Mouse (Mus musculus) right cerebral cortex, postnatal 36 days (tissue): ENCODE results near the gene Uap1l1.

Experiments used
- DNase-seq, 2 experiments: peaks; one replicate each; pipeline ENCODE4 v3.0.0; 2022; ENCODE audit warnings: low spot score in 2 of 2, mixed read lengths in 1 of 2

The Uap1l1 gene

DNA sequence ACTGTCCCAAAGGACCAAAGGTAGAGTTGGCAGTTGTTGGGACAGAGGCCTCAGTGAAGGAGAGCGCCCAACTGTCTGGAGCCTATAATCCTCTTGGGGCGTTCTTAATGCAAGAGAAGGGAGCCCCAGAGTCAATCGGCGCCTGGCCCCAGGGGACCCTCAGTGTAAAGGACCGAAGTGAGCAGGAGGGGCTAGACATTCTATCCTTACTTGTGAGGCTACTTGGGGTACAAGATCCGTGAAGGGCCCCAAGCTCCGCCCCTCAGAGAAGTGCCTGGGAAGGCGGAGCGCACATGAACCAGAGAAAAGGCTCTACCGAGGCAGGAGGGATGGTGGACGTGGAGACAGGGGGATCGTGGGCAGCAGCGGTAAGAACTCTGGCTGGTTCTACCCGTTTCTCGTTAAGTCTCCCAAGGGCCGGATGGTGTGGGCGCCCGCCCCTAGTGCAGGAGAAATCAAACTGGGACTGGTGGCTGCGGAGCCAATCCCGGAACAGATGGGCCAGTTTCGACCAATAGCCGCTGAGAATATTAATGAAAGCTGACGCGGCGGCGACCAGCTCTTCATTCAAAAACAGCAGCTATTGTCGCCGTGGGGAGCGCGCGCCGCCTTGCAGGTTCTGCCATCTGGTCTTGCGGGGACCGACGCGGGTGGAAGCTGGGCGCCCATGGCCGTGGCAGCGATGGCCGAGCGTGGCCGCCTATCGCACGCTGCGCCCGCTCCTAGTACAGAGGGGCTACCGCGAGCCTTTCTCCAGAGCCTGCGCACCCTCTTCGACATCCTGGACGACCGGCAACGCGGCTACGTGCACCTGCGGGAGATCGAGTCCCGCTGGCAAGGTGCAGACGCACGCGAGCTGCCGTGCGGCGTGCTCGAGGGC is 6.5 kb upstream of the Uap1l1 start, which contains the start of gene Sapcd2:
Gene Sapcd2, plus strand, starts transcription at position 558 of the 880 bp plus-strand sequence.
- DNase-seq = peak; percentile 85 to 92

DNA sequence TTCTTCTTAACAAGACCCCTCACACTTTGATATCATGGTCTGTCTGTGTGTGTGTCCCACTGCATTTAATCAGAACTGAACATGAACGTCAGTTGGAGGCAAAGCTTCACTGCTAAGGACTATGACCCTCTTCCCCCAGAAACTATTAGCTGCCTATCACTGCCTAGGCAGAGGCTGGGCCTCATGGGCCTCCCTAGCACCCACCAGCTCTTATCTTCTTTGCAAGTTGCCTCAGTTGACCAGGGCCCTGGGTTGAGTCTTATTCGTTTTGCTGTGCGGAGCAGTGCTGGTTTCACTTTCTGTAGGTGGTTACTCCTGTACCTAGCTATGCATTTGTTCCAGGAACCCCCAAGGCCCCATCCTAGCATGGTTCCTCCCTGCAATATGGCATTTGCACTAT is 4.5 kb upstream of the Uap1l1 start:
- DNase-seq = no peak

DNA sequence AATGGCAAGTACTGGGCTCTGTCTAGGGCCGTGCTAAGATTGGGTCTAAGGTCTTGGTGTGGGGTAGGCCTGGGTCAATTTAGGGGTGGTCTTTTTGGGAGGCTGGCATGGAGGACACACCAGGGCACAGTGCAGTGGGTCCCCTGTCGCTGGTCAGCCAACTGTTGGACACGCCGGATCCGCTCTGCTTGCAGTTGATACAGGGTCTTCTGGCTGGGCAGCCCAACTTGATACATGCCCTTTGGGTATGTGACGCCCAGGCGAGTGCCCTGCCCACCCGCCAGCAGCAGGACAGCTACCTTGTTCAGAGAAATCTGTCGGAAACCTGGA is 756 bp downstream of the Uap1l1 start:
- no peak for DNase-seq

DNA sequence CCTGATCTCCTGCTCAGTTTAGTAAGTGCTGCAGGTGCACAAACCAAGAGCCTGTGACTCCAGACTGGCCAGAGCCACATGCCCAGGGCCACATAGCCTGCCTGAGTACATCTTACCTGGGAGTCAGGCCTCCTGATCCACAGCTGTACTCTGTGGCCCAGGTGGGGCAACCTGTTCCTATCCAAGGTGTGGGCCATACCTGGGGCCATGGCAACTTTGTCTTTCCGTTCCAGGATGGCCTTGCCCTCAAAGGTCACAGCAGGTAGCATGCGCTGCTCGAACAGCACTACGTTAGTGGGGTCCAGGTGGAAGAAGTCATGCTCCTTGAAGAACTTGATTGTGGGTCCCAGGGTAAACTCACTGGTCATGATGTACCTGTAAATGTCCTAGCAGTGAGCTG is 1.2 kb downstream of the Uap1l1 start:
- no peak for DNase-seq

DNA sequence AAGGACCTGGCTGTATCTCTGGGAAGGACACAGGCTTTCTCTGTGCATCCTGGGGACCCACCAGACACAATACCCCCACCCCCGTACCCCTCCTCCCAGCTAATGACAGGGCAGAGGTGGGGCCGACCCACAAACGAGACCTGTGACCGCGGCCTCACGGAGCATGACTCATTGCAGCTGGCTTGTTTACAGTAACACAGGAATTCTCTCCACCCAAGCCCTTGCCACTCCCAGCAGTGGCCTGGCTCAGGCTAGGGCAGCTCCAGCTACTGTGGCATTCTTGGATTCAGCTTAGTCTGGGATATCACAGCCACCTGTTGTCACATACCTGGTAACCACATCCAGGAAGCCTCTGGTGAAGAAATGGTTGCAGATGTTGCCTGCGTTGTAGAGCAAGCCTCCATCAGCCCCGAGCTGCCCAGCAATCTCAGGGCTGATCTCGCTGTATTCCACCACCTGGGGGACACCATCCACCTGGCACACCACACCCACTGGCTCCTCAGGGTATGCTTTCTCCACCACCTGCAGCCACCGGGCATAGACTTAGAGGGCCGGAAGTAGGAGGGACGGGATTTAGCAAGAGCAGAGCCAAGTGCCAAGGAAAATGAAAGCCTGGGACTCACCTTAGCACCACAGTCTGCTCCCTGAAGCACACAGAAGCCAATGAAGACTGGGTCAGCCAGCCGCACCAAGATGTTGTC is 1.9 kb downstream of the Uap1l1 start:
- DNase-seq = no peak

DNA sequence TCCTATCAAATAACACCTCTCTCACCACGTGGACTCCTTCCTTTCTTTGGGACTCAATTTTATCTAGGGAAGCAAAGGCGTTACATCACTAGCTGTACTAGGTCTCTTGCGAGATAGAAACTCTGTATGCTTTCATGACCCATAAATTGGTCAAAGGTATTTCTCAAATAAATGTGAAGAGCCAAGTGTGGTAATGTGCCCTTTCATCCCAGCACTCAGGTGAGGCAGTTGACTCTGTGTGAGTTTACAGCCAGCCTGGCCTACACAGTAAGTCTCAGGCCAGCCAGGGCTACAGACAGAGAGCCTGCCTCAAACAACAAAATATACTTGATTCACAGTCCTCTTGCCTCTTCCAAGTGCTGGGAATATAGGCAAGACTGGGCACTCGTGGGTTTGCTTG is 5.6 kb downstream of the Uap1l1 start:
- no peak for DNase-seq

DNA sequence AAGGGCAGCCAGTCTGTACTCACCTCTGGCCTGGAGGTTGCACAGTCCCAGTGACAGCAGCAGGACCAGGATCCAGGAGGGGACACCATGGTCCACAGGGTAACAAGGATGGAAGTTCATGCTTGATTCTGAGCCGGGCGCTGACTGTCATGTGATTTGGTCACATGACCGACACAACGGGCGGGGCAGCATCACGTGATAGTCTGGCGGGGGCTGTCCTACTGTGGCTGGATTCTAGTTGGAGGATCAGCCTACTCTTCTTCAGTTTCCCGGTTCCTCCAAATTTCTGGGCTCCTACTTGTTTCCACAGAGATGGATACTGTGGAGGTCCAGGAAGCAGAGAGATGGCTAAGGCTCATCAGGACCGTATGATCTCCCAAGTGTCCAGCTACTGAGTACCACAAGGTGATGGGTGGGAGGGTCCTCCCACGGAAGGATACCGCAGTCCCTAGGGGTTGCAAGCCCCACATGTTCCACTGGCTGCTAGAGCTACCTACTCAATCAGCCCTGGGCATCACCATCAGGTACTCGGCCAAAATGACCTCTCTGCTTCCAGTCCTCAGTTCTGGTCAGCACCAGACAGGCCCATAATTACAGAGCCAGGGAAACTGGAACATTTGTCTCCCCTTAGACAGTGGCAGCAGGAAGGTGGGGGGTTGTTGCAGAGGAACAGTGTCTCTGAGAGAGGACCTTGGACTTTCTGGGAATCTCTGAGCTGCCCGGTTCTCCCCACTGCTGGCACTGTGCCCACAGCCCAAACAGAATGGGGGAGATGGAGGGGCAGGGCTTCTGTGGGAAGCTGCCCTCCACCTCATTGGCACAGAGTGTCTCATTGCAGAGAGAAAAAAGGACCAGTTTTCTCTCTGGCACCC is 9.0 kb downstream of the Uap1l1 start, which contains the start of gene Dpp7:
Gene Dpp7, minus strand, starts transcription at position 152 of the 872 bp plus-strand sequence.
- peak; percentile 73 to 79 for DNase-seq

DNA sequence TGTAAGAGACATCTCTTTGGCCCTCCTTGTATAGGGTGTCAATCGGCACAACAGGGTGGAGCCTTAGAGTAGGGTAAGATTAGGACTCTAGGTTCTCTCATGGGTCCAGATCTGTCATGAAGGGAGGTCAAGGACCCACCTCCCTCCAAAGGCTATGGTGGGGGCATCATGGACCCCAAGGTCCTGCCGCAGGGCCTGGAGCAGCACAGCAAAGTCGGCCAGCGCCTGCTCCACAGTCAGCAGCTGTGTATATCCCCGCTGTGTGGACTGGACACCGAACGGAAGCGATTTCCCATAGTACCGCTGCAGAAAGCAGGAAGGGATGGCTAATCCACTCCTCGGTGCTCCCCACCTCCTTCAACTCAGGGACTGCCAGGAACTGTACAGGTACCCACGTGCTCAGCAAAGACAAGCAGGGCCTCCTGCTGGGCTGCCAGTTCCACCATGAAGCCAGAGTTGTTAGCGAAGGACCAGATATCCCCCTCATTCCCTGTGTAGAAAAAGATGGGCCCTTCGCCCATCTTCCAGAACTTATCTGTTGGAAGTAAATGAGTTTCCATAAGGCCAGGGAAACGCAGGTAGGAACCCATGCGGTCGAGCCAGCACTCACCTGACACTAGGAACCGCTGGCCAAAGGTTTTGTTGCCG is 9.9 kb downstream of the Uap1l1 start:
- DNase-seq = no peak

DNA sequence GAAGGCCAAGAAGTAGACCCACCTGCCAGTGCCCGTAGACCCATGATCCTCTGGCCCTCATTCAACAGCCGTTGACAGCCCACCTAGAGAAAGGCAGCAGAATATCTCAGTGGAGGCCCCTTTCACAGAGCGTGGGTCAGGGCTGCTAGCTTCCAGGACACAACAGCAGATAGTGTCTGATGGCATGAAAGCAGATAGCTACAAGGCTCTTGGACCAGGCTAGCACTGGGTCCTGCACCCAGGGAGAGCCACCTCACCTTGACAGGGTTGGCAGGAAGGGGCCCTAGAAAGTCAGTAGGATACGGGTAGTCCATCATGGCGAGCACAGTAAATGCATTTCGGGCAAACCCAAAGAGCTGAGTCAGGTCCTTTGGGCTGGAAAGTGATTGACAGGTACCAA is 11.3 kb downstream of the Uap1l1 start:
- no peak for DNase-seq

DNA sequence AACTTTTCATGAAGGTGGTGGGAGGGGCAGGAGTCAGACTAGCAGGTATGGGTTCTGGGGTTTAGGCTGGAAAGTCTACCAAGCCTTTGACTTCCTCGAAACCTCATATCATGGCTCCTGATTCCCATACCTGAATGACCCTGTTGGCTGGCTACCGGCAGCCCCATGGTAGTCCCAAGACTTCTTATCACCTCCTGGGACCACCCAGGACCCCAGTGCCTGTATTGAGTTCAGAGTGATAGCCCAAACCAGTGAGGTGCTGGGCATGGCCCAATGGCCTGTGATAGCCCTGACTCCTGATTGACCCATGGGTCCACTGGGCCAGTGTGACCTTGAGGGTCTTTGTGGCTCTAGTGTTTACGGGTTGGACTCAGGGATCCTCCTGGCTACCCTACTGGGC is 14.8 kb downstream of the Uap1l1 start:
- DNase-seq = no peak

DNA sequence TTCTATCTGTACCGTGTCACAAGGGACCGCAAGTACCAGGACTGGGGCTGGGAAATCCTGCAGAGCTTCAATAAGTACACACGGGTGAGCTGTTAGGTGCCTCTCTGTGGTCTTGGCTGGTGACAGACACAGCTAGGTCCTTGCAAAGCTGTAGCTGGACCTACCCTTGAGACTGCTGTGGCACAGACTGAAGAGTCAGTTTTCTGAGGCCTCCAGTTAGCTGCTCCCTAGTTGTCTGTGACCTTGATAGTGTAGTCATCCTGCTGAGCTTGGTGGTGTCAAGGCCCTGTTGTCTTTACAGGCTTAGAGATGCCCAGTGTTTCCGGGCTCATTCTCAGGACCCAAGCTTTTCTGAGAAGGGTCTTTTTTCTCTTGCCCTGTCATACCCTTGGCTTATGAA is 16.0 kb downstream of the Uap1l1 start:
- no peak for DNase-seq

DNA sequence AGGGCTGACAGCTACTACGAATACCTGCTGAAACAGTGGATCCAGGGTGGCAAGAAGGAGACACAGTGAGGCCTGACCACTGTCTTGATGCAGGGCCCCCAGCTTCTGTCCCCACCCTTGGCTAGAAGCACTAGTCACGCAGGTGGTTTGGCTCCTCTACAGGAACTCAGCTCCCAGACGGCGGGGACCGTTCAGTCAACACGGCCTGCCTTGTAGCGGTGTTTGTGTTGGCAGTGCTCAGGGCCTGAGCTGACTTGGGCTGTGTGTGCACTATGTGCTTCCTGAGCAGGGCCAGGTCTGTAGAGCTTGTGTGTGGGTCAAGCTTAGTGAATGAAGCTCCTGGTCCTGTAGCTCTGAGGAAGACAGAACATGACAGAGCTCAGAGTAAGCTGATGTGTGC is 17.3 kb downstream of the Uap1l1 start:
- no peak for DNase-seq

DNA sequence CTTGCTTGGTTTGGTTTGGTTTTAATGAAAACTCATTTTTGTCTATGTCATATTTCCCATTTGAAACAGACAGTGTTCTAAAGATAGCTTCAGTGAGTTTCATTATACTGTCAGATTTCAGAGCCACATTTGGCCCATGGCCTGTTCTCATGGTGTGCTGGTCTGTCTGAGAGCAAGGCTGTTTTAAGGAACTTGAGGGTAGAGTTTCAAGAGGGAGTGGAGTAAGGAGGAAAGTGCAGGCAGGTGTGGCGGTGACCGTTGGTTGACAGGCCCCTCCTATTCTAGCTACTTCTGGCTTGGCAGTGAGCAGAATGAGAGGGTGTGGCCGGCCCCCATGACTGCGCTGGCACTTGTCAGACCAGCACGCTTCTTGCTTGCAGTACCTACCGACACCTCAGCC is 27.2 kb downstream of the Uap1l1 start:
- no peak for DNase-seq

DNA sequence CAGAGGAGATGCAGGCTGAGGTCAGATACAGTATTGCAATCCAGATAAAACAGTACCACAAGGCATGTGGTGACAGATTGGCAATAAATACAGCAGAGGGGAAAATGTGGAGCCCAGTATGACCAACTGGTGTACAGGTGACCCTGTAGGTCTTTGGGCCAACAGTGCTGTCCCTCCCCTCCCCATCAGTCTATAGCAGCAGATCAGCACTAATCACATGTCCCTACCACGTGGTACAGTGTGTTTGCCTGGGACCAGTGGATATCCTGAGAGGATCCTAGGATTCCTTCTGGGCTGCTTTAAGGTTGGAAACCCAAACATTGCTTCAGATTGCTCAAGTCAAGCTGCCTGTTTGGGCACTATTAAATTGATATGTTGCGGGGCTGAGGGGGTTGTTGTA is 31.9 kb downstream of the Uap1l1 start:
- DNase-seq = no peak

DNA sequence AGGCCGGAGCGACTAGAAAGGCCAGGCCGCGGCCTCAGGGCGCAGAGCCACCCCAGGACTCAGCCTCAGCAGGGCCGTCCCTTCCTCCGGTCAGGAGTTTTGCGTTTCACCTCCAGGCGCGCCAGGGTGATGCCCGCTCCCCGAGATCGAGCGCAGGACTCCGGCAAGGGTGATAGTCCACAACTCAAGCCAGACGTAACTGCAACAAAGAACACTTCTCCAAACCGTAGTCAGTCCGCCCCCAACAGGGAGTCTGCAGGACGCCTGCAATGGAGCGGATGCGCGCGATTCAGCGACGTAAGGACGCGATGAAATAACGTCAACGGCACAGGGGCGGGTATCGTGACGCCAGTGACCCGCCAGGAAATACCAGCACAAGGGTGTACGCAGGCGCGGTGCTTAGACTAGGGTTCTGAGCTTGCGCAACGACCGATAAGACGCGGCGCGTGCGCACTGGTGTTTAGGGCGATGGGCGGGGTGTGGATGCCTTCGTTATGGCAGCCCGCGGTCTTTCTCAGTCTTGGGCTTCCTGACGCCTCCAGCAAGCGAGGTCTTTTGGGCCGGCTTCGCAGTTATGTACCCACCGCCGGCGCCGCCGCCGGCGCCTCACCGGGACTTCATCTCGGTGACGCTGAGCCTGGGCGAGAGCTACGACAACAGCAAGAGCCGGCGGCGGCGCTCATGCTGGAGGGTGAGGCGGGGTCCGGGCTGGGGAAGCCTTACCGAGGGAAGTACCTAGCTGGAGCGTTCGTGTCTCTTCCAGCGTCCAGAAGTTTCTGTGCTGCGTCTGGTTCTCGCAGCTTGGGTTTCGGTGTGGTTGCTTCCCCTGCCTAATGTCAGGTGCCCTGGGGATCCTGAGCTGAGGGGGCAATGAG is 33.0 kb downstream of the Uap1l1 start, which contains the start of gene Man1b1:
Gene Man1b1, plus strand, starts transcription at position 53 of the 875 bp plus-strand sequence.
- peak; percentile 99 for DNase-seq

DNA sequence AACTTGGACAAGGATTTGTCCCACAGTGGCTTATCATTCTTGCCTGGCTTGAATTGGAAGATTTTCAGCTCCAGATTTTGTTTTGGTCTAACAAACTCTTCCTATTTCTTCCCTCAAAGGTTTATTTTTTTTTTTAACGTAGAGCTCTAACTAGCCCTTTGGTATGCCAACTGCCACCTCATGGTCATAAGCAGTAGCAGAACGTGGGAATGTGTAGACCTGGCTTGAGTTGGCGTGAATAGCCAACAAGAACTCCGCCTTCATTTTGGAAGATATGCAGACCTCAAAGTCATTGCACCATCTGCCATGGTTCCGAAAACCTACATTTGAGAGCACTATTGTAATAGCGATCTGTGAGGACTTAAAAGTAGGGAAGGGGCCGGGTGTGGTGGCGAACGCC is 34.0 kb downstream of the Uap1l1 start:
- no peak for DNase-seq

DNA sequence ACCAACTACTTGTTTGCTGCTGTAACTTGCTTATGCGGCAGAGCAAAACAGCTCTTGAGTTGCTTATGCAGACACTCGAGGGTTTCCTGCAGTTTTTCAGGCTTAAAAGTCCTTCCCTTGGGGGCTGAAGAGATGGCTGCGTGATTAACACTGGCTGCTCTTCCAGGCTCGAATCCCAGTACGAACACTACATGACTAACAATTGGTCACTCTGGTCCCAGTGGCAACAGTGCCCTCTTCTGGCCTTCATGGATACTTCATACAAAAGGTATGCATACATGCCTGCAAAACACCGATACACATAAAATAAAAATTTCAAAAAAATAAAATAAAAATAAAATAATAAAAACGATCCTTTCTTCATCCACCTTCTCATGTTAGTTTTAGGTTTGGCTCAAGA is 37.0 kb downstream of the Uap1l1 start:
- no peak for DNase-seq

DNA sequence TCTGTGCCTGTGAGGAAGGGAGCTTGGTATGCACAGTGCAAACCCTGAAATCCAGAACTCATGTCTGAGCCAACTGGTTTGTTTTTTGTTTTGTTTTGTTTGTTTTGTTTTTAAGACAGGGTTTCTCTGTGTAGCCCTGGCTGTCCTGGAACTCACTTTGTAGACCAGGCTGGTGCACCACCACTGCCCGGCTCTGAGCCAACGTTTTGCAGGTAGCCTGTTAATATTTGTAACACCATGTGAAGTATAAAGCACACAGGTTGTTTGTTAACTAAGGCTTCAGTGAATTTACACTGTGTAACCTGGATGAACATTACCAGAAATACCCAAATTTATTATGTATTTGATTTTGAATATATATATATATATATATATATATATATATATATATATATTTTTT is 39.4 kb downstream of the Uap1l1 start:
- DNase-seq = no peak

DNA sequence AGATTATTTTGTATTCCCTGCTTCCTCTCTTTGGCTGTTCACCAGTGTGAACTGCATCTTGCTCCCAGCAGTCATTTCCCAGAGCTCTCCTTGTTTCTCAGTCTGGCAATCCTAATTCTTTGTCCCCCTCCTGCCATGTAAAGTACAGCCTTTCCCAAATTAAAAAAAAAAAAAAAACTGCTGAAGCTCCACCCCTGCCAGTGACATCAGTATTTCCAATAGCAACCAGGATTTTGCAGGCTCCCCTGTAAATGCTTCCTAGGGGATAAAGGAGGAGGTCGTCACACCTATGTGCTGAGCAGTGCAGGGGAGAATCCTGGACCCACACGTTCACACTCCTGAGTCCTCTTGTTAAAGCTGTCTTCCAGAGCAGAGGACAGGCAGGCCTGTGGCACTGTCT is 45.4 kb downstream of the Uap1l1 start:
- no peak for DNase-seq

DNA sequence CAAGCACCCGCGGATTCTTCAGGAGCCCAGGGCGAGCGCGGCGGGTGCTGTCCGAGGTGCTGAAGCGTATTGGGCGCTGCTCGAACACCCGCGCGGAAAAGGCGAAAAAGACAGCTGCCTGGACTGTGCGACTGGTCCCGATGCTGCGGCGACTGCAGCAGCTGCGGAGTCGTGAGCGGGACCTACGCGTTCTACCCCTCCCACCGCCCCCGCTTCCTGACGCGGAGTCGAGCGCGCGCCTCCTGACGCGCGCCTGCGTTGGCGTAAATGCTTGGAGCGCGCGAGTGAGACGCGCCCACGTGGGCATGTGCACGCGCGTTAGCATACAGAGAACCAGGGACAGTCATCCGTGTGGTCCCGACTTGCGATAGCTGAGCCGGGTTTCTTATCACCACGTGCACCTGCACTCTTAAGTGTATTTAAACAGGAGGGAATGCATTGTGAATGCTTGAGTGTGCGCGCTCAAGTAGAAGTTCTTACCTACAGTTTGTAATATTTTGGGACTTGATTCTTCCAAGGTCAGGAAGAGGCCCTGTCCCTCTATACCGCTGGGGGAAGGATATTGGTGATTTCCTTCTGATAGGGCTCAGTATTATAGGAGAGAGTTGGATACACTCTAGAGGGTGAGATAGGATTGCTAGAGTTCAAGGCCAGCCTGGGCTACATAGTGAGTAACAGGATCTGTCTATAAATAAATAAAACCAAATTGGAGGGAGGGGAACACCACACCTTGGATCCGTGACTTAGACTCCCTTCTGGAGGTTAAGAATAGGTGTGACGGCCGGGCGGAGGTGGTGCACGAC is 46.3 kb downstream of the Uap1l1 start, which contains the start of gene Grin1:
Gene Grin1, minus strand, starts transcription at position 217 of the 803 bp plus-strand sequence.
- DNase-seq = peak; percentile 92
